Mouse (Mus musculus) layer of hippocampus, adult 18-20 months (tissue): Measurements from ENCODE around the gene Olfr171. TPM values are rescaled to one million over a fixed set of nuclear protein-coding genes. Genes with fewer than 3 reads are reported as not detected.
"Not testable (repeated sequence)": the region's sequence is repeated elsewhere in the genome, so short reads cannot be mapped to it uniquely, and the experiment has no call there.

Source experiments
- DNase-seq, 2 experiments: peaks; one replicate each; pipeline ENCODE4 v3.0.0; 2022; ENCODE audit warnings: low spot score in 2 of 2
- long read RNA-seq: library from polyadenylated mRNA; stranded (forward); transcript quantifications from one replicate; pipeline ENCODE4 v2.0.0, GENCODE M21; 2021
- total RNA-seq, 2 experiments: library from RNA; stranded (reverse); gene quantifications; 2 replicates each; pipeline ENCODE4 v1.2.3; 2021

The Olfr171 gene
- total RNA-seq: not detected
- long read RNA-seq: 0 reads

DNA sequence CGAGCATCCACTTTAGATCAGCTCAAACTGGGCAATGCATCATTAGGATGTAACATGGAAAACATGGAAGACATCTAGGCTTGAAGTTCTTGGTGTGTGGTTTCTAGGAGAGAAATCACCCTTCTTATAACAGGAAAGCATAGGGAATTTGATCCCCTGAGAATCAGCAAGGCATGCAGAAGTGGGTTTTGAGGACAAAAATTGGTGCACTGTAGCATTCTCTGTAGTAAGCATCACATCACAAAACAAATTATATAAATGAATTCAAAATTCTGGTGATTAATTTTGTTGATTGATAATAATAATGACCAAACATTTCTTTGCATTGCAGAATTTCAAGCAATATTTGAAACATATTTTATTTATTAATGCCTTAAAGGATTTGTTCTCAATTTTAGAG is at the start of gene Olfr171:
Olfr171 (minus strand) TSS at position 101 of the 400 bp plus-strand sequence.
- no peak for DNase-seq

DNA sequence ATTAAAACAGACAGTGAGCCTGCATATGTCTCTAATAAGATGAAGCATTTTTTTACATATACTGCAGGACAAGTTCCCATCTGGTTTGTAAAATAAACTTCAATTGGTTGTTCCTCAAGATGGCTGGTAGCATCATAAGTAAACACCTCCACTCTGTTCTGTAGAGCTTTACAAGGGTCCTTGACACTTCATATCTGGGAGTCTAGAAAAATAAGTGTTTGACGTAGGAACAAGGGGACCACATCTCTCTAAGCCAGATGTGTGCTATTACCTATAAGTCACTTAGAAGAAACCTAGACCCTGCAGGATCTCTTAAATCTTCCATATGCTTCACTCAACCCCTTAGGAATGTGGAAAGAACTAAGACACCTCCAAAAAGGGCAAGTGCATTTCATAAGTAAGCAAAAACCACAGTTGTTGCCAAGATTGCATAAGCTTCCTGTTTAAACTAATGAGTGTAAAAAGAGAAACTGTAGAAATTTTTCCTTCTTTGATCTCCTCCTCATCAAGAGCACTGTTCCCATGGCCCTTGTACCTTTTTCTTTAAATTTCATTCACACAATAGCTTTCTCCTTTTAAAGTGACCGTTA is 41.1 kb upstream of the Olfr171 start:
- no peak for DNase-seq

DNA sequence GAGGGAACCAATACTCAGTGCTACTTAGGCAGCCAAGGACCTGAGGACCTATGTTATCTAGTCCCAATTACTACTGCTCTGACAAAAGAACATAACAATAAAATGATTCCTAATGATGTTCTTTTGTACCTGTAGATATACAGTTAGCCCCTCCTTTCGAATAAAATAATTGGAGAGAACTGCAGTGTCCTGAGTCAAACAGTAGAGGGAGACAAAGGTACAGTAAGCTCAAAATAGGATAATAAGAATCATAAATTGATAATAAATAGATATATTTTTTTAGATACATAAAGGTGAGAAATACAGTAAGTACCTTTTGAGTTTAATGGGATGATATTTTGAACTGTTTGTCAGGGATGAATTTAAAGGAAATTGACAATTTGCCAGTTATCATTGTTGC is 36.6 kb upstream of the Olfr171 start:
- peak in 1 of 2 experiments; percentile 1 for DNase-seq

DNA sequence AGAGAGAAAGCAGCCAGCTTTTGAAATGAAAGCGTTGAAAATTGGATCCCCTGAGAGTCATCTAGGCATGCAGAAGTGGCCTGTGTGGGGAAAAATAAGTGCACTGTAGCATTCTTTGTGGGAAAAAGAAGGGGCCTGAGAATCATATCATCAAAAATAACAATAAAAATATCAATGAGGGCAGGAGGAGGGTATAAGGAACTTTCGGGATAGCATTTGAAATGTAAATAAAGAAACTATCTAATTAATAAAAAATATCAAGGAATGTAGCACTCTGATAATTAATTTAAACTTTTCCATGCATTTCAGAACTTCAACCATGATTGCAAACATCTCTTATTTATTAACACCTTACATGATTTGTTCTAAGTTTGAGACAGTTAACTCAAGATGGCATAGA is 17.9 kb downstream of the Olfr171 start, which contains the start of gene Olfr170:
Olfr170 (minus strand) TSS at position 101 of the 400 bp plus-strand sequence.
- not testable (repeated sequence) for DNase-seq

DNA sequence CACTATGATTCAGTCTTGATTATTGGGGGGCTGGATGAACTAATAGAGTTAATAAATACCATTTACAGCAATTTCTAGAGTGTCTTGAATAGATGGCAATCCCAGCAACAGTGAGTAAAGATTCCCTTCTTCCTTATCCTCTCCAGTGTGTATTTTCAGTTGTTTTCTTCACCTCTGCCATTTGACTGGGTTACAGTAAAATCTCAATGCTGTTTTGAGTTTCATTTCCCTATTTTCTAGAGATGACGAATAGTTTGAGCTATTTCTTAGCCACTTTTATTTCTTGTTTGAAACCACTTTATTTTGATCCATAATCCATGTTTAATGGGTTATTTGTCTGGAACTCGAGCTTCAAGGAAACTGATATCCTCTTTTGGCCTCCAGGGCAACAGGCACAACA is 26.6 kb downstream of the Olfr171 start:
- no peak for DNase-seq

Other genes starting within 250 kb of the Olfr171 start
- not detected for gene Olfr165, start 206.8 kb downstream of the Olfr171 start, total RNA-seq
- not detected for gene Olfr166, start 146.2 kb downstream of the Olfr171 start, total RNA-seq
- not detected for gene Olfr167, start 107.7 kb downstream of the Olfr171 start, total RNA-seq
- not detected for gene Olfr168, start 94.4 kb downstream of the Olfr171 start, total RNA-seq
- not detected for gene Olfr169, start 58.1 kb downstream of the Olfr171 start, total RNA-seq
- not detected for gene Olfr170, start 18.0 kb downstream of the Olfr171 start, total RNA-seq
- under 1 TPM; 0.10 to 0.18 TPM for gene Lamp3, start 76.5 kb upstream of the Olfr171 start, total RNA-seq
- gene B3gnt5, start 130.3 kb upstream of the Olfr171 start, total RNA-seq: under 1 TPM; 0.56 to 0.74 TPM